Mouse (Mus musculus) olfactory bulb, adult 2 months (tissue): Measurements from ENCODE around the gene Gpr1. TPM values are rescaled to one million over a fixed set of nuclear protein-coding genes. Genes with fewer than 3 reads are reported as not detected.

Experiments used
- H3K27ac ChIP-seq: fragments of 200-500 bp; 2 replicates; pipeline ENCODE4 v1.5.1; 2012; ENCODE audit warnings: low read depth, low read length; ENCODE audit not compliant: insufficient read depth
- H3K4me1 ChIP-seq: fragments of 200-500 bp; 2 replicates; pipeline ENCODE4 v1.6.1; 2012; ENCODE audit warnings: low read length; ENCODE audit not compliant: control insufficient read depth, insufficient read depth
- H3K4me3 ChIP-seq: fragments of 200-500 bp; 2 replicates; pipeline ENCODE4 v1.5.1; 2012; ENCODE audit warnings: mild to moderate bottlenecking, low read depth, low read length, moderate library complexity; ENCODE audit not compliant: insufficient read depth
- CTCF ChIP-seq: fragments of 200-500 bp; IDR thresholded peaks from 2 replicates; pipeline ENCODE4 v1.5.1; 2012; ENCODE audit warnings: low read depth, mild to moderate bottlenecking, low read length, moderate library complexity; ENCODE audit not compliant: insufficient read depth
- POLR2A ChIP-seq: fragments of 200-500 bp; IDR thresholded peaks from 2 replicates; pipeline ENCODE4 v1.6.1; 2012; ENCODE audit warnings: mild to moderate bottlenecking, low read depth, low read length, moderate library complexity; ENCODE audit not compliant: insufficient read depth
- WGBS: fragments of 180-500 bp; shearing (Covaris S2); methylation state at CpG from one replicate; pipeline ENCODE4 v1.1.7; 2018; 5-methylcytosine and 5-hydroxymethylcytosine counted together
- polyA plus RNA-seq: library from polyadenylated mRNA; stranded (reverse); fragments of >200 nt; gene quantifications from 2 replicates; pipeline ENCODE4 v1.2.4, GENCODE M21; 2012; ENCODE audit warnings: low replicate concordance; ENCODE audit not compliant: missing spikeins, insufficient read depth, insufficient read length

The Gpr1 gene
- polyA plus RNA-seq = not detected in 2 replicates

- TF ChIP-seq CTCF (no peak), POLR2A (no peak)
- Histone ChIP-seq H3K27ac (no peak within 1 kb of the TSS), H3K4me1 (no peaks in the 10 kb centered on the region), H3K4me3 (no peak within 1 kb of the TSS)
- WGBS = 63% methylated on average over 3 of the region's 3 CpGs
These were observed at the start of gene Gpr1 for GRCm38 (mm10) chr1:63214271-63214558. Gene Gpr1 (minus strand): TSS chr1:63214543.

GRCm38 (mm10) chr1:63263671-63264070 is 49.3 kb upstream of the Gpr1 start:
- no peak overlapping the region for H3K4me3 ChIP-seq
- H3K4me1 ChIP-seq = no peaks in the 10 kb centered on the region
- WGBS = 41% methylated on average over 11 of the region's 11 CpGs
- no peak overlapping the region for H3K27ac ChIP-seq
- no peak for TF ChIP-seq CTCF
- TF ChIP-seq POLR2A = no peak

- H3K27ac ChIP-seq = no peak overlapping the region
- H3K4me1 ChIP-seq = no peaks in the 10 kb centered on the region
- TF ChIP-seq POLR2A (no peak), CTCF (no peak)
- no peak overlapping the region for H3K4me3 ChIP-seq
- WGBS = 51% methylated on average over 17 of the region's 17 CpGs
These were observed 46.8 kb upstream of the Gpr1 start for GRCm38 (mm10) chr1:63261041-63261590.

- no peak overlapping the region for H3K4me3 ChIP-seq
- WGBS = 44% methylated on average over 5 of the region's 5 CpGs
- TF ChIP-seq POLR2A (no peak), CTCF (no peak)
These were observed 46.3 kb upstream of the Gpr1 start for GRCm38 (mm10) chr1:63260742-63261033.

GRCm38 (mm10) chr1:63259916-63260741 is 45.8 kb upstream of the Gpr1 start:
- H3K4me1 ChIP-seq = no peaks in the 10 kb centered on the region
- TF ChIP-seq CTCF (no peak), POLR2A (no peak)
- 42% methylated on average over 17 of the region's 17 CpGs for WGBS

More at GRCm38 (mm10) chr1:63260742-63261033, 46.3 kb upstream of the Gpr1 start:
- Histone ChIP-seq H3K4me1 (no peaks in the 10 kb centered on the region), H3K27ac (no peak overlapping the region)

GRCm38 (mm10) chr1:63259271-63259830 is 45.0 kb upstream of the Gpr1 start:
- H3K4me1 ChIP-seq = no peaks in the 10 kb centered on the region
- no peak overlapping the region for H3K27ac ChIP-seq
- 45% methylated on average over 11 of the region's 11 CpGs for WGBS
- H3K4me3 ChIP-seq = no peak overlapping the region
- TF ChIP-seq CTCF = no peak
- no peak for TF ChIP-seq POLR2A

More at GRCm38 (mm10) chr1:63259916-63260741, 45.8 kb upstream of the Gpr1 start:
- Histone ChIP-seq H3K27ac (no peak overlapping the region), H3K4me3 (no peak overlapping the region)

GRCm38 (mm10) chr1:63258501-63258900 is 44.2 kb upstream of the Gpr1 start:
- Histone ChIP-seq H3K27ac (no peak overlapping the region), H3K4me3 (no peak overlapping the region), H3K4me1 (no peaks in the 10 kb centered on the region)
- no peak for TF ChIP-seq POLR2A
- 44% methylated on average over 2 of the region's 2 CpGs for WGBS

- no peak overlapping the region for H3K27ac ChIP-seq
- no peaks in the 10 kb centered on the region for H3K4me1 ChIP-seq
- 14% methylated on average over 5 of the region's 5 CpGs for WGBS
- H3K4me3 ChIP-seq = no peak overlapping the region
- TF ChIP-seq CTCF (no peak), POLR2A (no peak)
These were observed 41.7 kb upstream of the Gpr1 start for GRCm38 (mm10) chr1:63256083-63256482.

- no peak for TF ChIP-seq CTCF
- TF ChIP-seq POLR2A = no peak
- WGBS = 25% methylated on average over 4 of the region's 4 CpGs
- no peak overlapping the region for H3K4me3 ChIP-seq
- no peak overlapping the region for H3K27ac ChIP-seq
- H3K4me1 ChIP-seq = no peaks in the 10 kb centered on the region
These were observed 40.8 kb upstream of the Gpr1 start for GRCm38 (mm10) chr1:63255101-63255500.

GRCm38 (mm10) chr1:63253291-63253690 is 38.9 kb upstream of the Gpr1 start:
- Histone ChIP-seq H3K27ac (no peak overlapping the region), H3K4me1 (no peaks in the 10 kb centered on the region), H3K4me3 (no peak overlapping the region)
- WGBS = 20% methylated on average over 5 of the region's 5 CpGs
- TF ChIP-seq POLR2A (no peak), CTCF (no peak)
